Mouse (Mus musculus): ENCODE results near the gene Arid1b. TPM values are rescaled to one million over a fixed set of nuclear protein-coding genes. Genes with fewer than 3 reads are reported as not detected.

The Arid1b gene
- 9.0 and 16.0 TPM in 2 replicates for polyA plus RNA-seq (2012; rRNA removed)

DNA sequence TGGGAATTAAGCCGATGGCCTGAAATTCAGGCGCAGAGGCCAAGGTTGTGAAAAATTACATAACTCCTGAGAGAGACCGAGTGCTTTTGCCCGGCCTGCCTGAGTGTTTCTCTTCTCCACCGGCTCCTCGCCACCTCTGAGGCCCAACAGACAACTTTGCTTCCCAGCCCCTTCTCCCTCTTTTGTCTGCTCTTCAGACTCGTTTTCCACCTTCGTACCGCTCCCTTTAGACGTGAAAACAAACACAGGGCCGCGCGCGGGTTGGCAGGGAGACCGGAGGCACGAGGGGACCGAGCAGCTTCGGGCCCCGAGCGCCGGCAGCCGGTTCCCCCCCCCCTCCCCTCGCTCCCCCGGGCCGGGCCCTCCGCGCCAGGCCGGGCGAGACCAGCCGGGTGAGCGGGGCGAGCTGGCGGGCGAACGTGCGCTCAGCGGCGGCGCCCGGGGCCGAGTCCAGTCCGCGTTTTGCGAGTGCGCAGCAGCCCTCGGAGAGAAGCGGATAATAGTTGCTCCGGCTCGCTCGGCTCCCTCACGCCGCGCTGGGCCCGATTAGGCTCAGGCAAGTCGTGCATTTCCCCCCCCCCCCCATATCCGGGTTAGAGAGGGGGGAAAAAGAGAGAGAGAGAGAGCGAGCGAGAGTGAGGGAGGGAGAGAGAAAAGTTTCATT, at the start of gene Arid1b:
Gene Arid1b, plus strand, starts transcription at position 493 of the 664 bp plus-strand sequence.
- DNase-seq (ENCODE audit: low read depth, low spot score): no peak
- WGBS: under 1% methylated on average over 58 of the region's 58 CpGs

DNA sequence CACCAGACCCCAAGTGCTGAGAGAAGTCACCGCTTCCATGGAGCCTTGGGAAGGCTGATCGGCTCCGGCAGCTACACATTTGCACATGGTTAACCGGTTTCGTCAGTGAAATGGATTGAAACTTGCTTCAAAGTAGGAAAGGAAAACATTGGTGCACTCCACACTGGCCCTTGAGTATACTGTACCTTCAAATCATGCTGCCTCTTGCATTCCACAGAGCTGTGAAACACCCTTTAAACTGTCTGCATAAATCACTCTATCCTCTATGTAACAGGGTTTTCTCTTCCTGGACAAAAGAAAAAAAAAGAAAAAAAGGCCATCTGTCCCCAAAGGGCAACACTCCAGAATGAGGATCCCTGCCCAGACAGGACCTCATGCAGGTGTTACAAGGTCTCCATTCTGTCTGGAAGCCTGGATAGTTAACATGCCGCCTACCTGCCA, 48.8 kb upstream of the Arid1b start:
- 50% methylated on average over 6 of the region's 6 CpGs for WGBS
- no peak for DNase-seq (ENCODE audit: low read depth, low spot score)

DNA sequence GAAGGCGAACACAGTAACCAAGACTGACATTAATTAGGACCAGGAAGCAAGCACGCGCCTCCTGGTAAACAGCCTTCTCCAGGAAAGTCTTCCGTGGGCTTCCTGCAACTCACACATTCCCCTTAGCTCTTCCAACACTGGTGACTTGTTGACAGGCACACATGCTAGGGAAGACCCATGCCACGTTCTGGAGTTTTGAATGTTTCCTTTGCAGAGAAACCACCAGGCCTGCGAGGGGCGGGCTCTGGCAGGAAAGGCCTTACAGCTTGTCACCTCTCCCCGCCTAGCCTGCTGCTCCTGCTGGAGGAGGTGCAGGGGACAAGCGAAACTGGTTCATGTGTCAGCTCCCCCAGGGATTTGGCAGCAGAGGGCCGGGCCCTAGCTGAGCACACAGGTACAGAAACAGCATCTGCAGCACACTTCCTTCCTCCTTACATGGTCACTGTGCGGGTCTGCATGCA, 48.2 kb upstream of the Arid1b start:
- 8% methylated on average over 11 of the region's 11 CpGs for WGBS
- DNase-seq (ENCODE audit: low read depth, low spot score): no peak

DNA sequence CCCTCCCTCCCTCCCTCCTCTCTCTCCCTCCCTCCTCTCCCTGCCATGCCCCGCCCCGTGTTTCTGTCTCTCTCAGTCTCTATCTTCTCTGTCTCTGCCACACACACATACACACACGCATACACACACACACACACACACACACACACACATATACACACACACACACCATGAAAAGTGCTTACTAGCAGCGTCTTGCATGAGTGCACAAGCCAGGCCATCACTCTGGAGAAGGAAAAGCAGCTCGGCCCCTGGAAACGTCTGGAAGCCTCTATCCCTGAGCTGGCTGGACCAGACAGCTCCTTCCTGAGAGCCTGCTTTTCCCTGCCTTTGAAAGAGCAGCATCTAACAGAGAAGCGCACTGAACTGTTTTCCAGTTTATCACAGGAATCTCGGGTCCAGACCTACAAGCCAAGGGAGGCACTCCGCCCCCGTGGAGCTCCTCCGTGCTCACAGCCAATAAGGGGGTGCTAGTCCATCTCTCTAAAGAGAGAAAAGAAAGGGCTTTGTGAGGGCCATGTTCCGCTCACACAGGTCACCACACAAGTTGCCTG, 47.6 kb upstream of the Arid1b start:
- 14% methylated on average over 12 of the region's 12 CpGs for WGBS
- no peak for DNase-seq (ENCODE audit: low read depth, low spot score)

DNA sequence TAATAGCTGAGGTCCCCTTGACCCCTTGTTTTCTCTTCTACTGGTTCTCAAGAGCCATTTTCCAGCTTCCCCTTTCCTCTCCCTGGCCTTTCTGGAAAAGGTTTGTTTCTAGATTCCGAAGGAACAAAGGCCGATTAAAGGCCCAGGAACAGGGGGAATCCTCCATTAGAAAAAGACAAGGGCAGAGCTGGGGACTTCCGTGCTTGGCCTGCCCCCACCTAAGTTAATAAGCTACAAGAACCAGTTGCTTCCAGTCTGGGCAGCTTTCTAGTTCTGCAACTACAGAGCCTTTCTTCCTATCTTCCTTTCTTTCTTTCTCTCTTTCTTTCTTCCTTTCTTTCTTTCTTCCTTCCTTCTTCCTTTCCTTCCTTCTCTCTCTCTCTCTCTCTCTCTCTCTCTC, 47.1 kb upstream of the Arid1b start:
- 27% methylated on average over 3 of the region's 3 CpGs for WGBS
- DNase-seq (ENCODE audit: low read depth, low spot score): peak; percentile 57

DNA sequence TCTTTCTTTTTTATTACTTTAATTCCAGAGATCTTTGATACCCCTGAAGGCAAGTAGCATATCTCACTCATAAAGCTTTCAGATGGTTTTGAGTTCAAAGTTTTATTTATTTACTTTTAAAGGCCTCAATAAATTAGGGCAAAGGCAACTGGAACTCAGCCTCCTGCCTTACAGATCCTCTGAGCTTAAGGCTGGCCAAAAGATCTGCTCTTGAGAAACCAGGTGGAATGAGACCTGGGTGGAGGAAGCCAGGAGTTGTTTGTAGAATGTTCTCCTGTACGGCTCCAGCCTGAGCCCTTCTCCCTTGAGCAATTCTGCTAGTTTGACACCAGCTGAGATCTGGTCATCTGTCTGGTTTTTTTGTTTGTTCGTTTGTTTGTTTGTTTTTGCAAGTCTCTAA, 46.7 kb upstream of the Arid1b start:
- no peak for DNase-seq (ENCODE audit: low read depth, low spot score)
- WGBS: 26% methylated on average over 2 of the region's 2 CpGs

DNA sequence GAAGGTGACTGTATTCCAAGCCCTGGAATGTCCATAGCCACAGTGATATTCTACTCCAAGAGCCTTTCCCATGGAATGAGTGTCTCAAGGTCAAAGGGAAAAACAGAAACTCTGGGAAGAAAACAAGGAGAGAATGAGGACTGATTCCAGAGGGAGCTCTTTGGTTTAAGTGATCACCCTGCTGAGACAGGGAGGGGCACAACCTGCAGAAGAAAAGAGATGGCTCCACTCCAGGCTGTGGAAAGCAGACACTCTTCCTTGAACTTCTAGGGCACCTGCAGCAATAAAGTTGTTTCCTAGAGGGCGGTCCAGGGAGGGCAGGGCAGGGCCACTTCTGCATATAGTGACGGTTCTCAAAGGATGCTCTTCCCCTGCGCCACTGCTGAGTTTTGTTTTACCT, 45.6 kb upstream of the Arid1b start:
- WGBS: 26% methylated on average over 3 of the region's 3 CpGs
- DNase-seq (ENCODE audit: low read depth, low spot score): peak; percentile 64

DNA sequence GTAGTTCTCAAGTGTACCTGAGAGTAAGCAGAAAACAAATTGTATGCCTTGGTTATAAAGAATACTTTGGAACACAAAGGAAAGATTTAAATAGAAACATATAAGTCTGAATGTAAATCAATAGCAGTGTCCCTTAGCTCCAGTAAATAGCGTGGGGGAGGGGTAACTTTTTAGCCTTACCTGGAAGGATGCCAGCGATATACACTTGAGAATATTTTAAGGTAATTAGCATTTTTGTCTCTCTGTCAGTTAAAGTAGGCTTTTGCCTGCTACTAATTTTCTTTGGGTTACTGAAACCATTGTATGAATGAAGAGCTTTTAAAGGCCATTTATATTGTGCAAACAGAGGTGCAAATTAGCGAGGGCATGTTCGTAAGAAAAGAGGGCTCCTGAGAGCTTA, 39.7 kb upstream of the Arid1b start:
- 83% methylated on average over 4 of the region's 4 CpGs for WGBS

DNA sequence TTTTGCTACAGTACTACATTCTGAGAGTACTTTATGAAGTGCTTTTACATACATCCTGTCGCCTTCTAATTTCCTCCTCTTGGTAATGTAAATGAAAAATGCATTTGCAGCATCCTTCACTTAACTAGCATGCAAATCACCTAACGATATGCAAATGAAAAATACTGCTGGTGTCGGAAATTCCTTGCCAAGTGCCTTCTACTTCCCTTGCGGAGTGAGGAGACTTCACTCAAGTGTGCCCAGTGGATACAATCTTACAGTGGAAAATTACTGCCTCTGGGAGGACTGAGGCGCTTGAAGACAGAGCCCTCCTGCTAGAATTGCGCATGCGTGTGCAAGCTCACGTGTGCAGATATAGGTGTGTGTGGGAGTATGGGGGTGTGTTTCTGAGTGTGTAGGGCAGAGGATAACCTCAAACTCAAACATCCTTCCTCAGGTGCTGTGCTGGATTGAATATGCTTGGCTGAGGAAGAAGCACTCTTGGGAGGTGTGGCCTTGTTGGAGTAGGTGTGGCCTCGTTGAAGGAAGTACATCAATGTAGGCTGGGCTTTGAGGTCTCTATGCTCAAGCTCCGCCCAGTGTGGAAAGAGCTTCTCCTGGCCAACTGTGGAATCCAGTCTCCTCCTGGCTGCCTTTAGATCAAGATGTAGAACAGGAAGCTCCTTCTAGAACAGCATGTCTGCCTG, 29.8 kb upstream of the Arid1b start:
- 89% methylated on average over 10 of the region's 10 CpGs for WGBS
- no peak for DNase-seq (ENCODE audit: low read depth, low spot score)

More for the DNA sequence above, 39.7 kb upstream of the Arid1b start:
- DNase-seq (ENCODE audit: low read depth, low spot score): no peak

DNA sequence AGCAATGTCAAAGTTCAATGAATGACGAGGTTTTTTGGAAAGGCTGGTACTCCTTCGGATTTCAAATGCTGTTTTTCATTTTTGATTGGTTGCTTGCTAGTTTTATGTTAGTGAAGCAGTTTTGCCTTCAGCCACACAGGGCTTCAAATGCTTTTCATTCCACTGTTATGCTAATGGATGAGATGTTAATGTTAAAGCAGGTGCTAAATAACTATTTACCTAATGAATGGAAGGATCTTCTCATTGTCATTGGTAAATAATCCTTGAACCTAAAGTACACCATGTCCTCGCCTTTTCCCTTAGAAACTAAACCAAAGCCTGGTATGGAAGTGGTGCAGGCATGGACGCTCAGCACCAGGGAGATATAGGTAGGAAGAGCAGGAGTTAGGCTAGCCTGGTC, 26.9 kb upstream of the Arid1b start:
- 74% methylated on average over 4 of the region's 4 CpGs for WGBS
- DNase-seq (ENCODE audit: low read depth, low spot score): no peak

DNA sequence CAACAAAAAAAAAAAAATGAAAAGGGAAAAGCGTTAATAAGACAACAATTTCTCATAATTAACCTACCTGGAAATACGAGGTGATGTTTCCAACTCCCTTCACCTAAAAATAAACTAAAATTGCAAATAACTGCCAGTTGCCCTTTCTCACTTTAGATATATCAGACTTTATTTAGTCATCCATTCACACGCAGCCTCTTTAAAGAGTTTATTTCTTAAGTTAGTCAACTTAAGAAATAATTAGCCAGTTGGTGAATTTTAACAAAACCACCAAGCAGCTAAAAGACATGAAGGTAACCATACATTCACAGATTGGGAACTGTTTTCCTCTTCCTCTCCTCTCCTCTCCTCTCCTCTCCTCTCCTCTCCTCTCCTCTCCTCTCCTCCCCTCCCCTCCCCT, 26.1 kb upstream of the Arid1b start:
- 97% methylated on average over 3 of the region's 3 CpGs for WGBS

DNA sequence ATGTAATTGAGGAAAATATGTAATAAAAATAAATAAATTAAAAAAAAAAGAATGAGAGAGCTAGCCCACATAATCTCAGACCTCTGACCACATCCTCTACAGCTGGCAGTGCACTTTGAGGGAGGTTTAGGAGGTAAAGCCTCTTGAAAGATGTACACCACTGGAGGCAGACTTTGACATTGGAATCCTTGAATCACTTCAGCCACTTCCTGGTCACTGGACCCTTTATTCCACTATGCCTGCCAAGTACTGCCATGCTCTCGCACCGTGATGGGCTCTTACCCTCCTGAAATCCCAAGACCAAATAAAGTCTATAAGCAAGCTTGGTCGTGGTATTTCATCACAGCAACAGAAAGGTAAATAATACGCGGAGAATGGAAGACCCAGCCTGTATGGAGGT, 25.3 kb upstream of the Arid1b start:
- DNase-seq (ENCODE audit: low read depth, low spot score): no peak
- WGBS: 87% methylated on average over 5 of the region's 5 CpGs

More for the DNA sequence above, 26.1 kb upstream of the Arid1b start:
- no peak for DNase-seq (ENCODE audit: low read depth, low spot score)

DNA sequence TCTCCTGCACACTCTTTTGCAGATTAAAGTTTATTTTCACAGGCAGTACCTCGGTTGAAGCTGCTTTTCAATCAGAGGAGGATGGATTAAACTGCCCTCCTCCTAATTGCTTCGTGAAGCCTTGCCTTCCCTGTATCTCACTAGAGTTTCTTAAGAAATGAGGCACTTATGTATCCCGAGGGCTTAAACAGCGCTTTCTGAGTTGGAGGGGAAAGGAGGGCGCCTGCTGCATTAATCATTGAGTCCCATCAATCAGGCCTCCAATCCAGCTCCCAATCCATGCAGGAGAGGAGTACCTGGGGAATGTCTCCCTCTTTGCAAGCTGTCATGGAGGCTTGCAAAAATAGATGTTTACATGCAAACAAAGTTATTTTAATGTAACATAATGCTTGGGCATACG, 21.9 kb upstream of the Arid1b start:
- no peak for DNase-seq (ENCODE audit: low read depth, low spot score)
- WGBS: 82% methylated on average over 6 of the region's 6 CpGs

DNA sequence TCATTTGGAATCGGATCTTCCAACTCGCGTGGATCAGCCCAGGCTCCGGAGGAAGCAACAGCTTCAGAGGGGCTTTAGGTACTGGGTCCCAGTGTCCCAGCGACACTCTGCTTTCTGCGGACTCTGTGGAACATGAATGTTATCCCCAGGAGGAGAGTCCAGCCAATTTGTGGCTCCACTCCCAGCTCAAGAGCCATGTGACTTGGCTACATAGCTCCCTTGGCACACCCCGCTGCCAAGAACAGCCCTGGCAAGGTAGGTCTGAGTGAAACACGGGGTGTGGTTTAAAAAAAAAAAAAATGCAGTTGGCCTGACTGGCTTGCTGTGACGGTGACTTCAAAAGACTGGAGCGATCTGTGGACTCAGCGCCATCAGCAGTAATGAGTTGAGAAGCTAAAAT, 19.4 kb upstream of the Arid1b start:
- peak; percentile 93 for DNase-seq (ENCODE audit: low read depth, low spot score)
- 19% methylated on average over 11 of the region's 11 CpGs for WGBS

DNA sequence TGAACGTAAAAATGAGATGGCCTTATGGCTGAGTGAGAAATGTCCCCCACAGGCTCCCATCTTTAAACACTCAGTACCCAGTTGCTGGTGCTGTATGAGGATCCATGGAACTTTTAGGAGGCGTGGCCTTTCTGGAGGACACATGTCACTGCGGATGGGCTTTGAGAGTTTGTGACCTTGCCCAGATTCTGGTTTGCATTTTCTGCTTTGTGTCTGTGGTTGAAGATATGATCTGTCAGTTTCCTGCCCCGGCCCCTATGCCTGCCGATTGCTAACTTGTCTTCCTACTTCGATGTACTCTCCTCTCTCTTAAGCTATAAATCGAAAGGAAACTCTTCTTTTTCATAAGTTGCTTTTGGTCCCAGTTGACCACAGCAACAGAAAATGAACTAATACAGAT, 14.0 kb upstream of the Arid1b start:
- no peak for DNase-seq (ENCODE audit: low read depth, low spot score)
- 88% methylated on average over 7 of the region's 7 CpGs for WGBS

DNA sequence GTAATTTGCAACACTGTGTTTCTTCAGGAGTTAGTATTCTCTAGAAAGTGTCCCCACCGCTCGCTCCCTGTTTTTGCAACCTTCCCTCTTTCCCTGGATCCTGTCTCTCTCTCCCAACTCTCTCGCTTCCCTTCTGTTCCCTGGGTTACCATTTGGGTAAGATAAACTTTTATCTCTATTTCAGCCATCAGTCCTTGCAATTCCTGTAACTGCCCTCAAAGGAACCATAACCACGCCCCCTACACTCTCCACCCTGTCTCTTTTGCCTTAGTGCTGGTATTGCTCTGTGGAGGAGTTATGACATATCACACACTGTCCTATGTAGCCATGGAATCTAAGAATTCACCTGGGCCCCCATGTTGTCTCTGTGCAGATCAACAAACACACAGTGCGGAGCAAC, 11.3 kb upstream of the Arid1b start:
- 88% methylated on average over 5 of the region's 5 CpGs for WGBS
- no peak for DNase-seq (ENCODE audit: low read depth, low spot score)

DNA sequence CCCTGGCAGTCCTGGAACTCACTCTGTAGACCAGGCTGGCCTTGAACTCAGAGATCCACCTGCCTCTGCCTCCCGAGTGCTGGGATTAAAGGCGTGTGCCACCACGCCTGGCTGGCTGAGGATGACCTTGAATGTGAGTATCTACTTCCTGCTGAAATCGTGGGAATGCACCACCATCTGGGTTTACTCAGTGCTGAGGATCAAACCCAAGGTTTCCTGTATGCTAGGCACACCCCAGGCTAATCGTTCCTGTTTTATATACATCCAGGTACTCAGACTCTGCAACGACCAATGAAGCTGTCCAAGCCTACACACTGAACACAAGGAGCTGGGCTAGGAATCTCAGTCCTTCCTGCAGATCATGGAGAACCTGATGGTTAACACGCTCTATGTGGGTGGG, 9.4 kb upstream of the Arid1b start:
- 47% methylated on average over 7 of the region's 7 CpGs for WGBS
- DNase-seq (ENCODE audit: low read depth, low spot score): no peak

DNA sequence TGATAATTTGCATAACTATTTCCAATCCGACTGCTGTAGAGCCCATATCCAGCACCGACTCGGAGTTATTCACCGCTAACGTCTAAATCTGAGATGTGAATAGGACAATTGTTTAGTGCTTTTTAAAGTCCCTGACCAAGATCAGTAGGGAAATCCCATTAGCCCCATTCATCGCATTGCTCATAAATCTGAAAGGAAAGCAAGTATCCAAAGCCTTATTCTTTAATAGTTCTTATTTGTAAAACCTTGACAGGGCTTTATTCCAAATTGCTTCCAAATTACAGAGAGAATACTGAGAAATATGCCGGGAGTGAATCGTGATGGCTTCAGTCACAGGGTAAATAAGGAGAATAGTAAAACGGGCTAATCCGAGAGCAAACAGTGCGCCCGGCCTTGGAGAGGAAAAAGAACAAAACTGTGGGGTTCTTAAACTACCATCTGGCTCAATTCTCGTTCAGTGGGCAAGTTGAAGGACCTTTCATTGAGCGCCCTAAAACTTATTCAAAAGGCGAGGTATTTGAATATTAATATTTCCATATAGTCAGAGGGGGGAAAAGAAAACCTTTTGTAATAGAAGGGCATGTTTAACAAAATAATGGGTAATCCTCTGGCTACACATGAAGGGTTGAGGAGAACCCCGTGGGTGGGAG, 3.1 kb upstream of the Arid1b start:
- DNase-seq (ENCODE audit: low read depth, low spot score): no peak
- 39% methylated on average over 16 of the region's 16 CpGs for WGBS

DNA sequence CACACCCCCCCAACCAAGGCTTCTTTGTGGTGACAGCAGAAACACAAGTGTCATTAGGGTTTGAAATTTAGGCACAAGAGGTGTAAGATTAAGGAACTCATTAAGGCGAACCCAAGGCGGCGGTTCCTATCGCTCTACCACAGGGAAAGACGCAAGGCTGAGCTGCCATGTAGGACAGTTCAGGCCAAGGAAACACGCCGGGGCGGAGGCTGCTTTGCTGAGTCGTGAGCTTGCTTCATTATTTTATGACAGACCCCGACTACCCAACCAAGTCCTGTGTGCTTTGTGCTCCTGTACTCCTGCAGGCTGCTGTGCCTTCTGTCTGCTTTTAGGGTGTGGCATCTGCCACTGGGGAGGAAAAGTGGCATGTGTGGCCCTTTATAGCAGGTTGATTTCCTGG, 2.5 kb upstream of the Arid1b start:
- 26% methylated on average over 10 of the region's 10 CpGs for WGBS

DNA sequence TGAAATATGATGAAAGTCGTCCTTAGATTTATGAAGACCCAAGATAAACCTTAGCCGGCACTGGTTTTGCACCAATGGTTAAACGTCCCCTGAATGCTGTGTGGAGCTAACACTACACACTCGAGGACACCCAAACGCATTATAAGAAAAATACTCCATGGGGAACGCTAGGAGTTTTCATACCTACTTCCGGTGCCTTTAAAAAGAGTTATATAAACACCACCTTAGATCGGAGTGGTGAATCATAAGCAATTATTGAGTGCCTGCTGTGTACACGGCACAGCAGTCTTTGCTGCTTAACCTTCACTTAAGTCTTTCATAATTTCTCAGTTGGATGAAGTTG, 664 bp upstream of the Arid1b start:
- WGBS: 3% methylated on average over 9 of the region's 9 CpGs
- DNase-seq (ENCODE audit: low read depth, low spot score): no peak

More for the DNA sequence above, 2.5 kb upstream of the Arid1b start:
- DNase-seq (ENCODE audit: low read depth, low spot score): peak; percentile 80

DNA sequence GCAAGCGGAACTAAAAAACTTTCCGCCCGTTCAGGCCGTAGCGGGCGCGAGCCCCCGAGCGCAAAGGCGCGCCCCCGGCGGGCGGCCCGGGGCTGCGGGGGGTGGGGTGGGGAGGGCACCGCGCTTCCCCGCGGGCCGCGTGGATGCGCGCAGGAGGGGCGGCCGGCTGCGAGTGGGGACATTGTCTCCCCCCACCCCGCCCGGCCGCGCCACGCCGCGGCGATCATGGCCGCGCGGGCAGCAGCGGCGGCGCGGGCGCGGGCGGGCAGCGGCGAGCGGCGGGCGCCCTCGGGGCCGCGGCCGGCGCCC, 326 bp downstream of the Arid1b start:
- no peak for DNase-seq (ENCODE audit: low read depth, low spot score)

More for the DNA sequence above, 326 bp downstream of the Arid1b start:
- WGBS: 2% methylated on average over 49 of the region's 55 CpGs
